Mouse (Mus musculus): ENCODE data around the gene Met. TPM values are rescaled to one million over a fixed set of nuclear protein-coding genes. Genes with fewer than 3 reads are reported as not detected.
A peak's percentile ranks its signal among the peaks of the same experiment; 100 is the strongest.

The Met gene
- polyA plus RNA-seq, 1 experiment from 2014 or later: 10.5 TPM

GRCm38 (mm10) chr6:17522917-17523316, 59.3 kb downstream of the Met start:
- Histone ChIP-seq H3K4me1 (no peaks in the 10 kb centered on the region), H3K4me2 (no peak overlapping the region), H3K27ac (no peak overlapping the region), H3K9me3 (no peaks in the 10 kb centered on the region), H3K9ac (no peak overlapping the region), H3K4me3 (replicated peaks) (no peak overlapping the region), H3K36me3 (0 out of 2 replicates have a peak, but pooled peaks cover under 1% of the 10 kb centered on the region), H3K27me3 (replicated peaks) (no peaks in the 10 kb centered on the region)
- 79% methylated on average over 4 of the region's 4 CpGs for WGBS
- no peak for ATAC-seq (ENCODE audit: insufficient read depth, low FRiP score, low read depth)

- 0 out of 2 replicates have a peak, but pooled peaks cover 3% of the 10 kb centered on the region for H3K36me3 ChIP-seq
- no peaks in the 10 kb centered on the region for H3K4me1 ChIP-seq
- WGBS: 62% methylated on average over 6 of the region's 6 CpGs
- H3K4me3 ChIP-seq (replicated peaks): no peak overlapping the region
- no peak for ATAC-seq (ENCODE audit: insufficient read depth, low FRiP score, low read depth)
- H3K27ac ChIP-seq: no peak overlapping the region
- no peaks in the 10 kb centered on the region for H3K9me3 ChIP-seq
- H3K4me2 ChIP-seq: no peak overlapping the region
- H3K27me3 ChIP-seq (replicated peaks): no peaks in the 10 kb centered on the region
- H3K9ac ChIP-seq: no peak overlapping the region
Observed at GRCm38 (mm10) chr6:17529490-17530269, 66.1 kb downstream of the Met start.

GRCm38 (mm10) chr6:17541615-17542014, 78.0 kb downstream of the Met start:
- Histone ChIP-seq H3K4me3 (replicated peaks) (no peak overlapping the region), H3K4me2 (no peak overlapping the region), H3K9ac (no peak overlapping the region), H3K27me3 (replicated peaks) (no peaks in the 10 kb centered on the region), H3K36me3 (no peaks in the 10 kb centered on the region), H3K9me3 (no peaks in the 10 kb centered on the region), H3K27ac (no peak overlapping the region), H3K4me1 (no peaks in the 10 kb centered on the region)
- ATAC-seq (ENCODE audit: insufficient read depth, low FRiP score, low read depth): no peak; the same call in 1 of the 2 replicates
- WGBS: 85% methylated on average over 8 of the region's 8 CpGs

GRCm38 (mm10) chr6:17542383-17542782, 78.8 kb downstream of the Met start:
- H3K9ac ChIP-seq: no peak overlapping the region
- H3K27me3 ChIP-seq (replicated peaks): no peaks in the 10 kb centered on the region
- no peaks in the 10 kb centered on the region for H3K36me3 ChIP-seq
- H3K9me3 ChIP-seq: no peaks in the 10 kb centered on the region
- 87% methylated on average over 7 of the region's 7 CpGs for WGBS
- no peak overlapping the region for H3K27ac ChIP-seq
- no peaks in the 10 kb centered on the region for H3K4me1 ChIP-seq
- ATAC-seq (ENCODE audit: insufficient read depth, low FRiP score, low read depth): no peak
- no peak overlapping the region for H3K4me3 ChIP-seq (replicated peaks)
- H3K4me2 ChIP-seq: no peak overlapping the region

- no peak overlapping the region for H3K27ac ChIP-seq
- no peak overlapping the region for H3K4me2 ChIP-seq
- H3K36me3 ChIP-seq: no peaks in the 10 kb centered on the region
- H3K9ac ChIP-seq: no peak overlapping the region
- no peaks in the 10 kb centered on the region for H3K9me3 ChIP-seq
- H3K27me3 ChIP-seq (replicated peaks): no peaks in the 10 kb centered on the region
- WGBS: 45% methylated on average over 9 of the region's 9 CpGs
- no peaks in the 10 kb centered on the region for H3K4me1 ChIP-seq
- H3K4me3 ChIP-seq (replicated peaks): no peak overlapping the region
- ATAC-seq (ENCODE audit: insufficient read depth, low FRiP score, low read depth): no peak
Observed at GRCm38 (mm10) chr6:17545480-17545879, 81.9 kb downstream of the Met start.

- Histone ChIP-seq H3K4me1 (no peaks in the 10 kb centered on the region), H3K27me3 (replicated peaks) (no peaks in the 10 kb centered on the region), H3K4me3 (replicated peaks) (no peak overlapping the region), H3K4me2 (no peak overlapping the region), H3K36me3 (no peaks in the 10 kb centered on the region), H3K9ac (no peak overlapping the region), H3K9me3 (no peaks in the 10 kb centered on the region), H3K27ac (no peak overlapping the region)
- 69% methylated on average over 9 of the region's 9 CpGs for WGBS
- ATAC-seq (ENCODE audit: insufficient read depth, low FRiP score, low read depth): no peak
Observed at GRCm38 (mm10) chr6:17546341-17546740, 82.7 kb downstream of the Met start.

GRCm38 (mm10) chr6:17546825-17547224, 83.2 kb downstream of the Met start:
- Histone ChIP-seq H3K9me3 (no peaks in the 10 kb centered on the region), H3K27ac (no peak overlapping the region), H3K4me2 (no peak overlapping the region), H3K36me3 (no peaks in the 10 kb centered on the region), H3K9ac (no peak overlapping the region), H3K27me3 (replicated peaks) (no peaks in the 10 kb centered on the region), H3K4me1 (no peaks in the 10 kb centered on the region), H3K4me3 (replicated peaks) (no peak overlapping the region)
- 40% methylated on average over 5 of the region's 5 CpGs for WGBS
- ATAC-seq (ENCODE audit: insufficient read depth, low FRiP score, low read depth): no peak

- no peaks in the 10 kb centered on the region for H3K9me3 ChIP-seq
- 87% methylated on average over 4 of the region's 4 CpGs for WGBS
- no peaks in the 10 kb centered on the region for H3K36me3 ChIP-seq
- H3K4me2 ChIP-seq: no peak overlapping the region
- no peak overlapping the region for H3K9ac ChIP-seq
- no peak overlapping the region for H3K27ac ChIP-seq
- ATAC-seq (ENCODE audit: insufficient read depth, low FRiP score, low read depth): no peak
- no peak overlapping the region for H3K4me3 ChIP-seq (replicated peaks)
- H3K4me1 ChIP-seq: no peaks in the 10 kb centered on the region
- no peaks in the 10 kb centered on the region for H3K27me3 ChIP-seq (replicated peaks)
Observed at GRCm38 (mm10) chr6:17548786-17549185, 85.2 kb downstream of the Met start.

GRCm38 (mm10) chr6:17549645-17550044, 86.0 kb downstream of the Met start:
- H3K9ac ChIP-seq: no peak overlapping the region
- no peak overlapping the region for H3K4me3 ChIP-seq (replicated peaks)
- H3K4me2 ChIP-seq: no peak overlapping the region
- no peaks in the 10 kb centered on the region for H3K27me3 ChIP-seq (replicated peaks)
- ATAC-seq (ENCODE audit: insufficient read depth, low FRiP score, low read depth): no peak
- H3K4me1 ChIP-seq: no peaks in the 10 kb centered on the region
- H3K9me3 ChIP-seq: no peaks in the 10 kb centered on the region
- H3K36me3 ChIP-seq: no peaks in the 10 kb centered on the region
- no peak overlapping the region for H3K27ac ChIP-seq
- WGBS: 81% methylated on average over 3 of the region's 3 CpGs

GRCm38 (mm10) chr6:17554263-17554662, 90.7 kb downstream of the Met start:
- 82% methylated on average over 7 of the region's 7 CpGs for WGBS
- H3K4me2 ChIP-seq: no peak overlapping the region
- H3K27ac ChIP-seq: no peak overlapping the region
- no peak for ATAC-seq (ENCODE audit: insufficient read depth, low FRiP score, low read depth)
- no peak overlapping the region for H3K9ac ChIP-seq
- H3K27me3 ChIP-seq (replicated peaks): no peaks in the 10 kb centered on the region
- H3K4me3 ChIP-seq (replicated peaks): no peak overlapping the region
- H3K4me1 ChIP-seq: no peaks in the 10 kb centered on the region
- H3K9me3 ChIP-seq: no peaks in the 10 kb centered on the region
- H3K36me3 ChIP-seq: 0 out of 2 replicates have a peak, but pooled peaks cover 3% of the 10 kb centered on the region

GRCm38 (mm10) chr6:17554757-17555156, 91.2 kb downstream of the Met start:
- WGBS: 42% methylated on average over 3 of the region's 3 CpGs
- Histone ChIP-seq H3K4me3 (replicated peaks) (no peak overlapping the region), H3K4me1 (no peaks in the 10 kb centered on the region), H3K9me3 (no peaks in the 10 kb centered on the region), H3K36me3 (0 out of 2 replicates have a peak, but pooled peaks cover 3% of the 10 kb centered on the region), H3K4me2 (no peak overlapping the region), H3K9ac (no peak overlapping the region), H3K27me3 (replicated peaks) (no peaks in the 10 kb centered on the region), H3K27ac (no peak overlapping the region)
- peak; percentile 63; the same call in 1 of the 2 replicates for ATAC-seq (ENCODE audit: insufficient read depth, low FRiP score, low read depth)

GRCm38 (mm10) chr6:17555719-17556118, 92.1 kb downstream of the Met start:
- Histone ChIP-seq H3K36me3 (0 out of 2 replicates have a peak, but pooled peaks cover 3% of the 10 kb centered on the region), H3K4me3 (replicated peaks) (no peak overlapping the region), H3K9ac (no peak overlapping the region), H3K27ac (no peak overlapping the region), H3K4me1 (no peaks in the 10 kb centered on the region), H3K27me3 (replicated peaks) (no peaks in the 10 kb centered on the region), H3K4me2 (no peak overlapping the region), H3K9me3 (no peaks in the 10 kb centered on the region)
- no peak for ATAC-seq (ENCODE audit: insufficient read depth, low FRiP score, low read depth)
- 56% methylated on average over 7 of the region's 7 CpGs for WGBS
